Mouse (Mus musculus) erythroblast, embryonic 14.5 days (primary cell): ENCODE data around the gene Dock3. TPM values are rescaled to one million over a fixed set of nuclear protein-coding genes. Genes with fewer than 3 reads are reported as not detected.

Source experiments
- H3K27me3 ChIP-seq: 2 replicates; pipeline ENCODE4 v1.6.1; 2012; ENCODE audit warnings: inconsistent platforms; ENCODE audit not compliant: control insufficient read depth
- H3K36me3 ChIP-seq: 2 replicates; pipeline ENCODE4 v1.6.1; 2012; ENCODE audit warnings: mild to moderate bottlenecking, inconsistent platforms; ENCODE audit not compliant: control insufficient read depth
- H3K4me1 ChIP-seq: 2 replicates; pipeline ENCODE4 v1.6.1; 2012; ENCODE audit warnings: inconsistent platforms; ENCODE audit not compliant: control insufficient read depth
- H3K4me3 ChIP-seq: replicated peaks from 2 replicates; pipeline ENCODE3; 2012; ENCODE audit warnings: moderate library complexity, mild to moderate bottlenecking, inconsistent platforms
- H3K9me3 ChIP-seq: 2 replicates; pipeline ENCODE4 v1.6.1; 2012; ENCODE audit warnings: low read length, inconsistent platforms, mixed read lengths; ENCODE audit not compliant: control insufficient read depth
- GATA1 ChIP-seq: IDR thresholded peaks from 2 replicates; pipeline ENCODE4 v1.6.1; 2012; ENCODE audit warnings: low read length, inconsistent platforms, mixed read lengths
- TAL1 ChIP-seq: IDR thresholded peaks from 3 replicates; pipeline ENCODE4 v1.6.1; 2012; ENCODE audit warnings: low read length, inconsistent platforms, mixed read lengths
- polyA plus RNA-seq: library from polyadenylated mRNA; stranded (reverse); fragments of >175 nt; gene quantifications from 2 replicates; pipeline ENCODE4 v1.2.3, GENCODE M21; 2012

The Dock3 gene
- polyA plus RNA-seq, 1 experiment, result not detected

DNA sequence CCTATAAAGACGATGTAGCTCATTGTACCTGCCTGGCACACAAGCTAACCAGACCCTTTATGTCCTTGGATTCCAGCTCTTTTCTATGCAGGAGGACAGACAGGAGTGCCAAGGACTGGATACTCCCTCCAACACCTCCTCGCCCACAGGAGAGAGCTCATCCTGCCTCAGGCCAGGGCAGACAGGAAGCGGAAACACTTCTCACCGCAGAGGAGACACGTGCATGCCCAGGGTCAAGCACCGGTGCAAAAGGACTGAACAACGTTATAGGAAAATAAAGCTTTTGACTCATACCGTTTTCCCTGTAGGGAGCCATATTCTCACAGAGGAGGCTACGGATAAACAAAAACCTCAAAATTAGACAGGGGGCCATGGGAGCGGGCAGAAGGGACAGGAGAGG, 41.5 kb upstream of the Dock3 start:
- no peaks in the 10 kb centered on the region for H3K4me1 ChIP-seq
- no peak for TF ChIP-seq TAL1
- no peak for TF ChIP-seq GATA1
- H3K9me3 ChIP-seq, result no peaks in the 10 kb centered on the region

DNA sequence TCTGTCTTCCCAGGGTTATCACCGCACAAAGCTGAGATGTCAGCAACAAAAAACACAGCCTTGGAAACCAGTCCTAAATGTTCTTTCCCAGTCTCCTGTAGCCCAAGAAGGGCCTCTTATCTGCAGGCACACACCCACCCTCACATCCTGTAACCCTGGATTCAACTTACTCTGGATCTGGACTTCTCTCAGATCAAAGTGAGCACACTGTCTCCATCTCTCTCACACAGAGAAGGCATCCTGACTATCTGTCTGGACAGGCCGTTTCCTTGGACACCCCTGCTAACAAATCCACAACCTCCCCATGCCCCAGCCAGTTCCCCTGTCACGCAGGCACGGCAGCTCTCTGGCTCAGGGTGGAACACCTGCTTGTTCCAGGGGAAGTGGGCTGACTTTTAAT, 40.6 kb upstream of the Dock3 start:
- no peaks in the 10 kb centered on the region for H3K4me1 ChIP-seq
- TF ChIP-seq TAL1 (no peak), GATA1 (no peak)
- H3K27me3 ChIP-seq, result no peaks in the 10 kb centered on the region
- H3K9me3 ChIP-seq, result no peaks in the 10 kb centered on the region
- no peaks in the 10 kb centered on the region for H3K36me3 ChIP-seq
- no peak overlapping the region for H3K4me3 ChIP-seq

More for the DNA sequence above, 41.5 kb upstream of the Dock3 start:
- Histone ChIP-seq H3K4me3 (no peak overlapping the region), H3K27me3 (no peaks in the 10 kb centered on the region), H3K36me3 (no peaks in the 10 kb centered on the region)

DNA sequence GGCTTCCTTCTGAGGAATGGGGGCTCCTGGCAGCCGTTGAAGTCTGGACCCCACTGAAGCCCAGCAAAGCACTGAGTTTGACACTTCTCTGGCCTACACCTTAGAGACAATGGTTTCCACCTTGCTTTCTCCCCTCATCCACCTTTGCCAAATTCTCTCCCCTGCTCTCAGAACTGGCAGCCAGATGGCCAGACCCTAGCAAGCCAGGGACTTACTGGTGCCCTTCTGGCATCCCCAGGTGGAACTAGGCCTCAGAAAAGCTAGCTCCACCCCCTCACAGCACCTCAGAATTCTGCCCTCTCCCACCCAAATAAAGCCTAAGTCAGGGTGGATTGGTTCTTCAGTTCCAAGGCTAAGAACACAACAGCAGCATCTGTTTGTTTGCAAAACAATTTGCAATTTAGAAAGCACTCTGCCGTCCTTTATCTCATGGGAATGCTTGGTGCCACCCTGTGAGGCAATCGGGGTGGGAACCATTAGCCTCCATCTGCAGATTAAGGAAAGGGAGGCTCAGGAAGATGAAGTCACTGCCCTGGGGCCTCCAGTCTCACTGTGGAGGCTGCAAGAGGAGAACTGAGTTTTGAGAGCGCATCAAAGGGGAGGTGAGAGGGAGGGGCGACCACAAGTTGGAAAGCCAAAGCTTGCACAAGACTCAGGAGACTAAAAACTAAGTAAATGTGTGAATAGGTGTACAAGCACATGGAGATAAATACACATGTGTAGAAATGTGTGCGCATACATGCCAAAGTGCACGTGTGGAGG, 39.6 kb upstream of the Dock3 start:
- no peaks in the 10 kb centered on the region for H3K4me1 ChIP-seq
- no peaks in the 10 kb centered on the region for H3K36me3 ChIP-seq

DNA sequence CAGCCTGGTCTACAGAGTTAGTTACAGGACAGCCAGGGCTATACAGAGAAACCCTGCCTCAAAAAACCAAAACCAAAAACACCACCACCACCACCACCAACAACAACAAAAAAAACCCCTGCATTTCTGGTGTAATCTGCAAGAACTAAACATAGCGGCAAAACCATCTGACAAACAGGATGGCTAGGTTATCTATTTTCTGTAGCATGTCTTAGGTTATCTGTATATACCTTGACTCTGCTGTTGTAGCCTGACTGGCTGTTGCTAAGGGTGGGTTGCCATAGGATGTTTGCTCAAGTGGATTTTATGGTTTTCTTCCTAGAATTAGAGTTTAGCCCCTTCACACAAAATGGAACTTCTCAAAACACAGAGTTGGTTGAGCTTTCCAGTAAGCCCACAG, 38.1 kb upstream of the Dock3 start:
- no peaks in the 10 kb centered on the region for H3K27me3 ChIP-seq
- no peaks in the 10 kb centered on the region for H3K36me3 ChIP-seq
- H3K4me1 ChIP-seq, result no peaks in the 10 kb centered on the region
- TF ChIP-seq TAL1 (no peak), GATA1 (no peak)
- no peak overlapping the region for H3K4me3 ChIP-seq
- no peaks in the 10 kb centered on the region for H3K9me3 ChIP-seq

More for the DNA sequence above, 39.6 kb upstream of the Dock3 start:
- H3K27me3 ChIP-seq, result no peaks in the 10 kb centered on the region
- no peak for TF ChIP-seq TAL1
- no peak for TF ChIP-seq GATA1
- no peaks in the 10 kb centered on the region for H3K9me3 ChIP-seq
- H3K4me3 ChIP-seq, result no peak overlapping the region

DNA sequence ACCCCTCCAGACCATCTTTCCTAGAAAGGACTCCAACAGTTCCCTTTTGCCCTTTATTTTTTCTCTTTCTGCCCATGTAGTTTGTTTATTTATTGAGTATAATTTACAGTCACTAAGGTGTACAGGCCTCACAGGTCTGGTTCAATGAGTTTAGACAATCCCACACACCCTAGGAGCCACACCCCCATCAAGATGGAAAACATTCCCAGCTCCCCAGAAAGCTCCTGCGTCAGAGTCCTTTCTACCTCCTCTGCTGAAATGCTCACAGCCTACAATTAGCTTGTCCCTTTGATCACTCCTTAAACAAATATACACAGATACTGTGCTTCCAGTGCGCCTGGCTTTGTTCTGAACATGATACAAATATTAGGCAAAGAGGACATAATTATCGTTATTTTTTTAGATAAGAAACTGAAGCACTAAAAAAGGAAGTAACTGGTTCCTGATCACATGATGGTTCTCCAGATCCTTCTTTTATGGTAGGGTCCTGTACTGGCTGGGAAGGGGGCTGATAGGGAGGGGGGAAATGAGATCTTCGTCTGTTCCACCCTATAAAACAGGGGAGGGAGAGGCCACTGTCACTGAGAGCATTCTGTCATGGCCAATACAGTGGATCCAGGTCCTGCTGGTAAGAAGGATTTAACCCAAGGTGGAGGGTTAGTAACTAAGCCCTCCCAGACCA, 36.2 kb upstream of the Dock3 start:
- TF ChIP-seq GATA1, result no peak
- TF ChIP-seq TAL1, result no peak
- H3K27me3 ChIP-seq, result no peaks in the 10 kb centered on the region
- H3K36me3 ChIP-seq, result no peaks in the 10 kb centered on the region
- H3K4me3 ChIP-seq, result no peak overlapping the region
- no peaks in the 10 kb centered on the region for H3K4me1 ChIP-seq
- H3K9me3 ChIP-seq, result no peaks in the 10 kb centered on the region

DNA sequence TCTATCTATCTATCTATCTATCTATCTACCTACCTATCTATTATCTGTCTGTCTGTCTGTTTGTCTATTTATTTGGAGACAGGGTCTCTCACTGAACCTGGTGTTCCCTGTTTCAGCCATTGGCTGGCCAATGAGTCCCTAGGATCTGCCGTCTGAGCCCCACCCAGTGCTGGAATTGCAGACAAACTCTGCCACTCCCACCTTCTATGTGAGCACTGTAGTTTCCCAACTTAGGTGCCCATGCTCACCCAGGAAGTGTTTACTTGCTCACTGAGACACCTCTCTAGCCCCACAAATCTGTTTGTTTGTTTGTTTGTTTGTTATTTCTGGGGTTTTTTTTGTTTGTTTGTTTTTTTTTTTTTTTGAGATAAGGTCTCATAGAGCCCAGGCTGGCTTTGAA, 35.3 kb upstream of the Dock3 start:
- TF ChIP-seq GATA1 (no peak), TAL1 (no peak)
- H3K9me3 ChIP-seq, result no peaks in the 10 kb centered on the region
- H3K4me3 ChIP-seq, result no peak overlapping the region
- no peaks in the 10 kb centered on the region for H3K27me3 ChIP-seq
- H3K36me3 ChIP-seq, result no peaks in the 10 kb centered on the region
- no peaks in the 10 kb centered on the region for H3K4me1 ChIP-seq

DNA sequence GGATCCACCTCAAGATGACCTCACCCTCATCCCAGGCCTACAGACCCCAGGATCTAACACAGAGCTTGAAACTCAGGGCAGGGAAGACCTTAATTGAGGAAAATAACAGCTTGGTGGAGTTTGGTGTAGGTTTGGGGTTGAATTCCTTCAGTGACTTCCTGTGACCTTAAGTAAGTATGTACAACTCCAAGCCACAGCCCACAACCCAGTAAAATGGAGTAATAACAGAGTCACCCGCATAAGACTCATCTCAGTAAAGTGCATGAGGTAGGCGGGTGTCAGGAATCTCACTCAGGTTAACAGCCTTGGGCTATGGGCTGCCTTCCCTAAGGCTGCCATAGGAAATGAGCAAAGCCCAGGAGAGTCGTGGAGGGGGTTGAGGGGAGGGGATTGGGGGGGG, 33.0 kb upstream of the Dock3 start:
- no peaks in the 10 kb centered on the region for H3K27me3 ChIP-seq
- no peaks in the 10 kb centered on the region for H3K9me3 ChIP-seq
- H3K36me3 ChIP-seq, result no peaks in the 10 kb centered on the region
- no peak overlapping the region for H3K4me3 ChIP-seq
- no peak for TF ChIP-seq TAL1
- no peak for TF ChIP-seq GATA1
- H3K4me1 ChIP-seq, result 0 out of 2 replicates have a peak, but pooled peaks cover 3% of the 10 kb centered on the region

DNA sequence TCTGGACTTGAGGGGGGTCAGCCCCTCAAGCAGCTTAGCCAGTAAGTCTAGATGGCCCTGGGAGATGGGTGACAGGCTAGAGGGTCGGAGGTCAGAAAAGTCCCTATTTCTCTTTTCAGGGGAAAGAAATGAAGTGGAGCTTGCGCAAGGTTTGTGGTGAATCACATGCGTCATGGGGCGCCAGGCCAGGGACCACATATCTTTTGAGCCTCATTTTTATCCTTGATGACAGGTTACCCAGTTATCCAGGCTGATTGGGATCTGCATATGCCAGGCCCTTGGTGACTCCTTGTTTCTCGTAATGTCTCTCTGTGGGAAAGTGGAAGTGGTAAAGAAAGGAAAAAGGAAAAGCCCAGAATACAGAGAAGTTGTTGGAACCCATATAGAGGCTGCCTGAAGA, 32.2 kb upstream of the Dock3 start:
- Histone ChIP-seq H3K36me3 (no peaks in the 10 kb centered on the region), H3K27me3 (no peaks in the 10 kb centered on the region), H3K4me3 (no peak overlapping the region), H3K9me3 (no peaks in the 10 kb centered on the region), H3K4me1 (0 out of 2 replicates have a peak, but pooled peaks cover 3% of the 10 kb centered on the region)
- no peak for TF ChIP-seq GATA1
- no peak for TF ChIP-seq TAL1

DNA sequence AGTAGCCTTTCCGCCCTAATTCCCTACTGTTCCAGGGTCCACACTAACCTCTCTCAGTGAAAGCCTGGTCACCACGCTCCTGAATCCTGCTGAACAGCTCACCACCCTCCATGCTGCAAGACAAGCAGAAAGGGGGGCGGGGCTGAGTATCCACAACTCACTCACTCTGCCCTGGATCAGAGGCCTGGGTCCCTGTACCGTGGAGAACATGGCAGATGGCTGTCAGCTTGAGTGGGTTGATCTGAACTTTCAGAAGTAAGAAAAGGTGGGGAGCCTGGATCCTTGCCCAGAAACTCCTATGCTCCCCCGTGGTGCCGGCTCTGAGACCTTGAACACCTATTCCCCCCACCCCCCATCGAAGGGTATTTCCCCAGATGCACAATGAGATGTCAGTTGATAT, 30.7 kb upstream of the Dock3 start:
- TF ChIP-seq GATA1, result no peak
- TF ChIP-seq TAL1, result no peak
- no peaks in the 10 kb centered on the region for H3K27me3 ChIP-seq
- H3K4me3 ChIP-seq, result no peak overlapping the region
- 0 out of 2 replicates have a peak, but pooled peaks cover 3% of the 10 kb centered on the region for H3K4me1 ChIP-seq
- no peaks in the 10 kb centered on the region for H3K9me3 ChIP-seq
- no peaks in the 10 kb centered on the region for H3K36me3 ChIP-seq
